8 mouse cellular contexts compared by ENCODE assay signal in the genomic region with DNA sequence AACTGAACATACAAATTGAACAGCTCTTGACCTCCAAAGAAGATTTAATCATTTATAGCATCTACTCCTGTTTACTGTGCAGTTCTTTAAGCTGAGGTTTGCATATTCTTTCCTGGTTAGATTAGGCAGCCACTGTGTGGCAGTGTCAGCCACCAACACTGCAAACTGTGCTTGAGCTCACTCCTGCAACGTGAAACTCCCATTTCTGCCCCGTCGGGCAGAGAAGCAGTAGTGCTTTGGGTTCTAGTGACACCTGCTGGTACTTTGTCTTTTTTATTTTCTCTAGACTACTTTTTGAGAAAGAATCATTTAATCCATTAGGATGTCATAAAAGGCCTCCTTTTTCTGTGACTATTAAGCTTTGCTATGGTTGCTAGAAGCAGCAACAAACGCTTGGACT.
DNase-seq lines count a peak whose midpoint lies in the region; ATAC-seq and TF ChIP-seq lines count a peak whose summit lies in the region.

No protein-coding gene starts in this region.

- H3K27ac ChIP-seq in CH12.LX (ENCODE audit: insufficient read depth, low read depth) = no peak overlapping the region
- H3K27ac ChIP-seq in lung, embryonic 16.5 days (ENCODE audit: low read length) = 0 out of 2 replicates have a peak overlapping the region, but pooled peaks have one; percentile 10

- peak; percentile 1 for DNase-seq in CD4-positive, CD25-positive, alpha-beta regulatory T cell, adult 2 months (ENCODE audit: low read depth, low spot score)
- DNase-seq in CH12.LX (ENCODE audit: extremely low read depth) = peak; percentile 41
- peak; percentile 30 for DNase-seq in cerebellum, adult 8-10 months
- peak; percentile 19 for DNase-seq in gastrocnemius, postnatal 4 days (ENCODE audit: low spot score in 2 of 2)
- peak; percentile 66 to 80 for DNase-seq in kidney, postnatal 25 days
- peak; percentile 24 to 46 for DNase-seq in right cerebral cortex, postnatal 36 days (ENCODE audit: low spot score in 2 of 2)

- no peak overlapping the region for H3K4me3 ChIP-seq in CH12.LX (replicated peaks in 1 of 3; ENCODE audit: low read depth in 2 of 3, low read length in 2 of 3, poor library complexity in 1 of 3)
- H3K4me3 ChIP-seq in lung, embryonic 16.5 days (ENCODE audit: low read length) = no peak overlapping the region

- no peaks in the 10 kb centered on the region for H3K27me3 ChIP-seq in CH12.LX (replicated peaks)
- no peaks in the 10 kb centered on the region for H3K27me3 ChIP-seq in lung, embryonic 16.5 days (ENCODE audit: control insufficient read depth, insufficient read depth, low read depth, low read length)

- no peak overlapping the region for H3K4me2 ChIP-seq in CH12.LX (ENCODE audit: insufficient read depth, low read depth, poor library complexity, severe bottlenecking)
- H3K4me2 ChIP-seq in lung, embryonic 16.5 days (ENCODE audit: low read depth, low read length) = no peak overlapping the region

- TF ChIP-seq CTCF in CH12.LX (conservative IDR thresholded peaks at IDR 0.05 in 1 of 2, IDR thresholded peaks at IDR 0.05 in 1 of 2; ENCODE audit: low read depth in 2 of 2, low read length in 2 of 2) = peak in 1 of 2 experiments; percentile 41; a peak in 2 of 4 replicates

- TF ChIP-seq EP300 in CH12.LX (IDR thresholded peaks at IDR 0.05; ENCODE audit: low read length) = no peak

- H3K9me3 ChIP-seq in CH12.LX (replicated peaks; ENCODE audit: low read length) = no peaks in the 10 kb centered on the region
- H3K9me3 ChIP-seq in lung, embryonic 16.5 days (ENCODE audit: control insufficient read depth, low read length) = no peaks in the 10 kb centered on the region

- no peak overlapping the region for H3K9ac ChIP-seq in CH12.LX (ENCODE audit: insufficient read depth, low read depth)
- H3K9ac ChIP-seq in lung, embryonic 16.5 days (ENCODE audit: low read length) = no peak overlapping the region

- TF ChIP-seq POLR2A in CH12.LX (IDR thresholded peaks at IDR 0.05; ENCODE audit: low read depth, low read length) = no peak

- dilution Hi-C loops in CH12.LX (cut with MboI; ENCODE audit: extremely low pct_ligation_motif_present, extremely low pct_unique_long_range_greater_than_20kb, low sequenced_read_pairs) = no loop called here

- no peaks in the 10 kb centered on the region for H3K4me1 ChIP-seq in CH12.LX (ENCODE audit: control insufficient read depth in 1 of 2, insufficient read depth in 2 of 2)
- 0 out of 2 replicates have a peak, but pooled peaks cover 2% of the 10 kb centered on the region for H3K4me1 ChIP-seq in lung, embryonic 16.5 days (replicated peaks; ENCODE audit: control insufficient read depth, insufficient read depth, low read length)

- ATAC-seq in CD4-positive, CD25-positive, alpha-beta regulatory T cell, adult 4 months = no peak
- peak; percentile 79 for ATAC-seq in lung, embryonic 16.5 days (ENCODE audit: low read depth)

- peak; percentile 45 for TF ChIP-seq RAD21 in CH12.LX (IDR thresholded peaks at IDR 0.05; ENCODE audit: low read depth, low read length)

- 23% methylated on average over 4 of the region's 4 CpGs for WGBS in lung, embryonic 16.5 days

- no peaks in the 10 kb centered on the region for H3K79me2 ChIP-seq in CH12.LX (replicated peaks; ENCODE audit: control insufficient read depth, extremely low read depth, insufficient read depth, poor library complexity, severe bottlenecking)

- H3K36me3 ChIP-seq in CH12.LX (replicated peaks in 1 of 2; ENCODE audit: control insufficient read depth in 1 of 2, insufficient read depth in 1 of 2, low read length in 1 of 2) = no peaks in the 10 kb centered on the region
- peaks cover 4% of the 10 kb centered on the region; the same call in 1 of the 2 replicates for H3K36me3 ChIP-seq in lung, embryonic 16.5 days (ENCODE audit: control insufficient read depth, insufficient read depth, low read length)

- in situ Hi-C loops in CH12.LX (cut with MboI; ENCODE audit: low pct_ligation_motif_present, low pct_unique_long_range_greater_than_20kb, low sequenced_read_pairs) = no loop called here

TF ChIP-seq in CH12.LX, 34 proteins besides CTCF, POLR2A, EP300 and RAD21:
- TF ChIP-seq ETS1 (conservative IDR thresholded peaks at IDR 0.05; ENCODE audit: low read depth, low read length) (no peak), CHD2 (IDR thresholded peaks at IDR 0.05; ENCODE audit: low read length) (no peak), JUN (IDR thresholded peaks at IDR 0.05; ENCODE audit: insufficient read depth, low read depth, low read length) (no peak), SMC3 (IDR thresholded peaks at IDR 0.05; ENCODE audit: low read depth, low read length) (peak; percentile 27; the same call in 1 of the 2 replicates), E2F4 (IDR thresholded peaks at IDR 0.05; ENCODE audit: insufficient replicate concordance, low read depth, low read length) (no peak)

Comparison
In these comparisons a context has a peak if more than half of its experiments do, and no peak if none do; other contexts are left out.
1. DNase-seq: peak in every context shown above with its lines; median percentile 73 in kidney, postnatal 25 days; 41 in CH12.LX; 35 in right cerebral cortex, postnatal 36 days; 30 in cerebellum, adult 8-10 months; 19 in gastrocnemius, postnatal 4 days; 1 in CD4-positive, CD25-positive, alpha-beta regulatory T cell, adult 2 months.